Comparison of ENCODE assay signal across 9 mouse cellular contexts in genomic region chr11:9481511-9481910, GRCm38 (mm10).
DNase-seq lines count a peak whose midpoint lies in the region; ATAC-seq and TF ChIP-seq lines count a peak whose summit lies in the region.
"Had no signal": no experiment of that assay in that cellular context is flagged by ENCODE, and none has a peak within 500 bp of the region (broad histone marks: within the 10 kb centered on the region; RNA-seq: fewer than 3 reads in every experiment).

No protein-coding gene starts in this region.

- no peaks in the 10 kb centered on the region for H3K4me1 ChIP-seq in bone marrow macrophage, adult 2 months (ENCODE audit: control insufficient read depth, insufficient read depth, low read length)
- no peaks in the 10 kb centered on the region for H3K4me1 ChIP-seq in forebrain, postnatal 0 days (ENCODE audit: insufficient read depth)
- H3K4me1 ChIP-seq in kidney, embryonic 15.5 days: no peaks in the 10 kb centered on the region
- H3K4me1 ChIP-seq: heart, embryonic 15.5 days had no signal

- no peak overlapping the region for H3K9ac ChIP-seq in forebrain, postnatal 0 days
- H3K9ac ChIP-seq in kidney, embryonic 15.5 days: no peak overlapping the region
- H3K9ac ChIP-seq: heart, embryonic 15.5 days had no signal

- no peak overlapping the region for H3K27ac ChIP-seq in bone marrow macrophage, adult 2 months (ENCODE audit: insufficient read depth, low read depth, low read length)
- no peak overlapping the region for H3K27ac ChIP-seq in forebrain, postnatal 0 days (ENCODE audit: low read depth, low read length)
- H3K27ac ChIP-seq in kidney, embryonic 15.5 days: no peak overlapping the region
- H3K27ac ChIP-seq: heart, embryonic 15.5 days had no signal

- no peak overlapping the region for H3K4me3 ChIP-seq in bone marrow macrophage, adult 2 months (ENCODE audit: insufficient read depth, low read length)
- H3K4me3 ChIP-seq in forebrain, postnatal 0 days (ENCODE audit: low read depth, low read length): no peak overlapping the region
- H3K4me3 ChIP-seq in kidney, embryonic 15.5 days (replicated peaks): no peak overlapping the region
- H3K4me3 ChIP-seq: heart, embryonic 15.5 days had no signal

- no peak for TF ChIP-seq POLR2A in bone marrow macrophage, adult 2 months (IDR thresholded peaks at IDR 0.05; ENCODE audit: borderline replicate concordance, low read depth, low read length)

- DNase-seq in cerebellum, adult 18-20 months: peak; percentile 2
- DNase-seq in forebrain, postnatal 0 days: peak; percentile 60
- peak; percentile 4 to 12 for DNase-seq in lung, adult 18-20 months
- peak; percentile 64 for DNase-seq in retina, postnatal 1 day
- DNase-seq in ovary, adult 18-20 months (ENCODE audit: low spot score): no peak

- TF ChIP-seq CTCF in bone marrow macrophage, adult 2 months (IDR thresholded peaks at IDR 0.05; ENCODE audit: low read depth, low read length): peak; percentile 67
- TF ChIP-seq CTCF in forebrain, postnatal 0 days (IDR thresholded peaks at IDR 0.05; ENCODE audit: low read depth): peak; percentile 67

- WGBS in forebrain, postnatal 0 days: 26% methylated on average over 6 of the region's 6 CpGs
- WGBS in kidney, embryonic 15.5 days: 16% methylated on average over 6 of the region's 6 CpGs

- ATAC-seq in cerebellum, adult (ENCODE audit: insufficient number of reproducible peaks, low FRiP score, low TSS enrichment): no peak
- ATAC-seq in forebrain, postnatal 0 days: peak; percentile 63
- peak; percentile 71; the same call in 1 of the 2 replicates for ATAC-seq in kidney, embryonic 15.5 days (replicated peaks; ENCODE audit: low FRiP score)

- H3K36me3 ChIP-seq in forebrain, postnatal 0 days (ENCODE audit: insufficient read depth): no peaks in the 10 kb centered on the region
- no peaks in the 10 kb centered on the region for H3K36me3 ChIP-seq in kidney, embryonic 15.5 days
- H3K36me3 ChIP-seq: heart, embryonic 15.5 days had no signal

- no peak overlapping the region for H3K4me2 ChIP-seq in forebrain, postnatal 0 days (ENCODE audit: low read depth)
- no peak overlapping the region for H3K4me2 ChIP-seq in kidney, embryonic 15.5 days
- H3K4me2 ChIP-seq: heart, embryonic 15.5 days had no signal

- peaks cover 4% of the 10 kb centered on the region; the same call in 1 of the 2 replicates for H3K9me3 ChIP-seq in forebrain, postnatal 0 days (ENCODE audit: low read length)
- no peaks in the 10 kb centered on the region for H3K9me3 ChIP-seq in kidney, embryonic 15.5 days (replicated peaks)
- H3K9me3 ChIP-seq: heart, embryonic 15.5 days had no signal

- H3K27me3 ChIP-seq in forebrain, postnatal 0 days (ENCODE audit: insufficient read depth, low read length): no peaks in the 10 kb centered on the region
- no peaks in the 10 kb centered on the region for H3K27me3 ChIP-seq in kidney, embryonic 15.5 days
- H3K27me3 ChIP-seq: heart, embryonic 15.5 days had no signal
